Mouse (Mus musculus) cerebellum, adult 18-20 months (tissue): Measurements from ENCODE around the gene Slco6d1.
"Not testable (repeated sequence)": the region's sequence is repeated elsewhere in the genome, so short reads cannot be mapped to it uniquely, and the experiment has no call there.

Experiments used
- DNase-seq, 2 experiments: peaks; one replicate each; pipeline ENCODE4 v3.0.0; 2021

Gene Slco6d1

GRCm38 (mm10) chr1:98420824-98421223 is at the start of gene Slco6d1:
Slco6d1 (plus strand) TSS chr1:98421124.
- DNase-seq: no peak

GRCm38 (mm10) chr1:98392001-98392400 is 28.9 kb upstream of the Slco6d1 start:
- DNase-seq: no peak

- no peak for DNase-seq
Measured at GRCm38 (mm10) chr1:98447929-98448328, 27.0 kb downstream of the Slco6d1 start.

DNA sequence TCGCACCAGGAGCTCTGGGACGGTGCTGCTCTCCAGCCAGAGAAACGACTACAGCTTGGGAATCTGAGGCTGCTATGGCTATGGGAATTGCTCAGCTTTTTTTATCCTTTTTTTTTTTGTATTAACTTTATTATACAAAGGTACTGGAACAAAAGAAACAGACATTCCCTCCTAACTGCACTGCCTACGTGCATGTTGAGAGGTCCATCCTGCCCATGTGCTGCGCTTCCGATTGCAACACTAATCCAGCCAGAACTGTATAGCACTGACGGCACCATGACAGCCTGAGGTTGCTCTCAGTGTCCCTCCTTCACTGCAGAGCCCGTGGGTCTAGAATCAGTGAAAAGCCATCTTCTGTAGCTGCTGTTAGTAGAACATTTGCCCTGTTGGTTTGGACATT is 38.3 kb downstream of the Slco6d1 start:
- DNase-seq: not testable (repeated sequence)

- not testable (repeated sequence) for DNase-seq
Measured at GRCm38 (mm10) chr1:98476381-98476780, 55.5 kb downstream of the Slco6d1 start.

- no peak for DNase-seq
Measured at GRCm38 (mm10) chr1:98479243-98479642, 58.3 kb downstream of the Slco6d1 start.

GRCm38 (mm10) chr1:98505982-98506381 is 85.1 kb downstream of the Slco6d1 start:
- DNase-seq: no peak

GRCm38 (mm10) chr1:98522977-98523376 is 102.1 kb downstream of the Slco6d1 start:
- DNase-seq: no peak

DNA sequence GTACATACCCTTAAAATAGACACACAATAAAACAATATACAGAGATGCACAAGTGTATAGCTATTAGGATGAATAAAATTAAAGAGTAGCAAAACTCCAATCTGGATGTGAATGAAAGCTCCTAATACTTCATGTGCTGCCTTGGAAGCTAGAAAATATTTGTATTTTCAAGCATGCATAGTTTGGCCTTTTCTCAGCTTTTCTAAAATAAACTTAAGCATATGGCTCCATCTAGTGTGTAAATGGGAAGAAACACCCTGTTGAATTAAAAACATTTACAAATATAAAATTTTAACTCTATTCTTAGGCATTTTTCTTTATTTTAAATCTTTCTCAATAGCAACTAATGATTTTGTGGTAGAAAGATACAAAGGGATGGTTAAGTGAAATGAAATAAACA is 102.6 kb downstream of the Slco6d1 start:
- no peak for DNase-seq

DNA sequence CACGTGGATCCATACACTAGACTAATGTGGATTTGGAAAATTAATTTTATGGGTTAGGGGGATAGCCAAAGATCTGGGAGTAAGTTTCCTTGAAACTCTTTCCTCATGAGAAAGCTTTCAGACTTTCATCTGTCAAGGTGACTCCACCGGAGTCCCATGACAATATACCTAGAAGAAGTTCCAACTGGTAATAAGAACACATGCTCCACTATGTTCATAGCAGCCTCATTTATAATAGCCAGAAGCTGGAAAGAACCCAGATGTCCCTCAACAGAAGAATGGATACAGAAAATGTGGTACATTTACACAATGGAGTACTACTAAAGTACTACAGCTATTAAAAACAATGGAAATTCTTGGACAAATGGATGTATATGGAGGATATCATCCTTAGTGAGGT is 107.4 kb downstream of the Slco6d1 start:
- not testable (repeated sequence) for DNase-seq

GRCm38 (mm10) chr1:98545372-98545771 is 124.4 kb downstream of the Slco6d1 start:
- no peak for DNase-seq

GRCm38 (mm10) chr1:98554388-98554787 is 133.5 kb downstream of the Slco6d1 start:
- no peak for DNase-seq

- DNase-seq: no peak
Measured at GRCm38 (mm10) chr1:98565701-98566100, 144.8 kb downstream of the Slco6d1 start.
